Mouse (Mus musculus): ENCODE results near the gene Mllt1. TPM values are rescaled to one million over a fixed set of nuclear protein-coding genes. Genes with fewer than 3 reads are reported as not detected.
"Not testable (repeated sequence)": the region's sequence is repeated elsewhere in the genome, so short reads cannot be mapped to it uniquely, and the experiment has no call there.

Gene Mllt1
- total RNA-seq, 2 experiments from 2014 or later: 32.6 to 35.6 TPM

- no peak for DNase-seq
Measured at GRCm38 (mm10) chr17:56936731-56937130, 1.5 kb upstream of the Mllt1 start.

DNA sequence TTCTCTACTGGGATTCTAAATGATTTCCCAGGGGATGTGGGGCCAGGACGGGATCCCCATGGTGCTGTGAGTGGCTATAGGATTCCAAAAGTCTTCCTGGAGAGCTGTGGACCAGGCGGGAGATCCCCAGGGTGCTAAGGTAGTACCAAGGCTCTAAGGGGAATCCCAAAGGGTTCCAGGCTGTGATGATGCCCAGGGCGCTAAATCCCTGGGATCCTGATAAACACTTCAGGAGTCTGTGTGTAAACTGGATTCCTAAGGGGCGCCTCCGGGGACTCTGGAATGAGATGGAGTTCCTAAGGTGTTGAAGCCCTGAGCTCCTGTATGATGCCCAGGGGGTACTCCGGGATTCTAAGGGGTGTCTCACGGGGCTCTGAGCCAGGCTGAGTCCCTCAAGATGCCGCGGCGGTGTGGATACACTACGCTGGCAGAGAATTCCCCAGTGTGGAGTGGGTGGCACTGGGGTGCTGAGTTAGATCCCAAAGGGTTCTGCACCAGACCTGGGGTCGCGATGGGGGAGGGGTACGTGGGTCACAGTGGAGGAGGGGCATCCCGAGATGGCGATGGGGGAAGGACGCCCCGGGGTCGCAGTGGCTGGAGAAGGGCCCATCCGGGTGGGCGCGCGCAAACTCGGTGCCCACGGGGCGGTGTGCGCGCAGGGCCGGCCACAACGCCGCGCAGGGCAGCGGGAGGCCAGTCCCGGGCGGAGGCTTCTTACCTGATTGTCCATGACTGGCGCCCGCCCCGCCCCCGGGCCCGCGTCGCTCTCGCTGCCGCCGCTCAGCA, 477 bp downstream of the Mllt1 start:
- no peak for DNase-seq

- DNase-seq: no peak
Measured at GRCm38 (mm10) chr17:56933395-56933794, 1.8 kb downstream of the Mllt1 start.

- peak; percentile 36 to 52 for DNase-seq
Measured at GRCm38 (mm10) chr17:56930026-56930425, 5.2 kb downstream of the Mllt1 start.

DNA sequence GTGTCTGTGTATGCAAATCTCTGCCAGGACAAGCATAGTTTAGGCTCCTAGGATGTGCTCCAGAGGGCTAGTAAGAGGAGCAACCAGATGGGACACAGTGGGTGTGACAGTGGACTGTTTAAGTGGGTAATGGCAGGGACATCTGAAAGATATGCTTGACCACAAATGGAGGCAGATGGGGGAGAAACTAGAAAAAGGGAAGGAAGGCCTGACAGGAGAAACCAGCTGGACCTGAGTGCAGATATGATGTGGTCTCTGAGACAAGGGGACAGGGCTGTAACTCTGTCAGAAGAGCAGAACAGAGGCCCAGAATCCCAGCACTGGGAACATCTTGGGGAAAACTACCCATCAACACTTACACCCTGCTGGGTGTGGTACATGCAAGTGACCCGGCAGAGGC, 5.7 kb downstream of the Mllt1 start:
- DNase-seq: no peak

DNA sequence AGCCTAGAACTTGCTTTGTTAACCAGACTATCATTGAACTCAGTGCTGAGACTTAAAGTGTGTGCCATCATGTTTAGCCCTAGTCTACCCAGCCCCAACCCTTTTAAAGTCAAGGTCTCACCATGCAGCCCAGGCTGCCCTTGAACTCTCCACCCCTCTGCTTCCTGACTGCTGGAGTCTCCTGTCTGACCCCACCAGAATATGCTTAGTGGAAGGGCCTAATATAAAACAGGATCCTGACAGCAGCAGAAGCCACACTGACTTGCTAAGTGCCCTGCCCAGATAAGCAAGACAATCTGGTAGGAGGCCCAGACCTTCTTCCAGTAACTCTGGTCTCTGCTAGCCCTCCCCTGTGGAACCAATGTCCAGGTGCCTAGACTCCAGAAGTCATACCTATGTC, 6.1 kb downstream of the Mllt1 start:
- DNase-seq: peak; percentile 22 to 33

DNA sequence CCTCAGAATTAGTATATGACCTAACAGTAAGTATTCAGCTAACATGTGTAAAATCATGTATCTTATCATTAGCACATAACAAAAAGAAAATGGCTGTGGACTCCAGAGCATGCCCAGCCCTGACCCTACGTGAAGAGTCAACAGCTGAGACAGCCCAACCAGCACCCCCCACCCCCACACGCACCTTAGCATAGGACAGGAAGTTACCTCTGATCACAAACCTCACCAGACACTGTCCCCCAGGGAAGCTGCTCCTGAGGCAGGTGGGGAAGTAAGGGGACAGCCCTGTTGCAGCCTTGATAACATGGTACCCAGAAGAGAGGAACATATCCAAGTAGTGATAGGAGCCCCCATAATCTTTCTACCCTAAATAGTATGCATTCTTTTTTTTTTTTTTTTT, 9.2 kb downstream of the Mllt1 start:
- no peak for DNase-seq

DNA sequence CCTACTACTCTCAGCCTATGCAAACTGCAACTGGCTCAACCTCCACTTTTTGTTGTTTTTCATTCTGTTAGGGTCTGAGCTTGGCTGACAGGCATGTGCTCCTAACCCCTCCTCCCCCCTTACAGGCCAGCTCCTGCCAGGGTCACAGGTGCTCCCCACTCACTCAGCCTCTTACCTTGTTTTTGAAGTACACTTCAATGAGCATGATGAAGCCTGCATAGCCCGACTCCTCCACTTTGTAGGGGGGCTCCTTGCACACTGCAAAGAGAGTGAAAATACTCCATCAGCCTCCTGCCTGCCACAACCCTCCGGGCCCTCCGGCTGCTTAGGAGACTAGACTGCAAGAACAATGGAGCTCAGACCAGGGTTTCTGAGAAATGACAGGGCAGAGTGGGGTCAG, 15.5 kb downstream of the Mllt1 start:
- no peak for DNase-seq

DNA sequence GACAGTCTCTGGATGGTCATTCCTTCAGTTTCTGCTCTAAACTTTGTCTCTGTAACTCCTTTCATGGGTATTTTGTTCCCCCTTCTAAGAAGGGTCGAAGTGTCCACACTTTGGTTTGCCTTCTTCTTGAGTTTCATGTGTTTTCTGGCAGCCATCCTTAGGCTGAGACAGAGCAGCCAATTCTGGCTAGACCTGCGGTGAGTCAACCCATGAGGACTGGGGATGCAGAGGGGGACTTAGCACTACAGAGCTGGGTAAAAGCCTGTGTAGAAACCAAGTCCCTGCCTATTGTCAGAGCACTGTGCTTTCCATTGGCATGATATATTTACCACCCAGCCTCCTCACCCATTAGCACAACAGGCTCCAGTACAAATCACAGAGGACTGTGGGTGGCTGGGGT, 18.0 kb downstream of the Mllt1 start:
- no peak for DNase-seq

- DNase-seq: no peak
Measured at GRCm38 (mm10) chr17:56913444-56913843, 21.8 kb downstream of the Mllt1 start.

DNA sequence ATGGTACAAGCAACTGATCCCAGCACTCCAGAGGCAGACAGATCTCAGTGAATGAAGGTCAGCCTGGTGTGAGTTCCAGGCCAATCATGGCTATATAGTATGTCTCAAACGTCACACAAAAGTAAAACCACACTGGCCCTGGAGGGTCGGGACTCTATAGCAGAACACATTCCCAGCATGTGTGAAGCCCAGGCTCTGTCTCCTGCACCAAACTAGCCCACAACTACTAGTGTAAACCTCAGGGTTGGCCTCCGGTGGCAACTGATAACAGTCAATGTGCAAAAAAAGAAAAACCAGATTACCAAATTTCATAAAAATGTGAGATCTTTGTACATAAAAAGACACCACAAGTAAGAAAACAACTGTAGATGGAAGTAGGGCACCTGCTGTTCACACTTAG, 22.2 kb downstream of the Mllt1 start:
- DNase-seq: no peak

GRCm38 (mm10) chr17:56909764-56910163, 25.5 kb downstream of the Mllt1 start:
- DNase-seq: not testable (repeated sequence)

- DNase-seq: no peak
Measured at GRCm38 (mm10) chr17:56907887-56908286, 27.3 kb downstream of the Mllt1 start.

- DNase-seq: no peak
Measured at GRCm38 (mm10) chr17:56907096-56907495, 28.1 kb downstream of the Mllt1 start.

- DNase-seq: peak in 1 of 2 experiments; percentile 41
Measured at GRCm38 (mm10) chr17:56906166-56906565, 29.0 kb downstream of the Mllt1 start.

DNA sequence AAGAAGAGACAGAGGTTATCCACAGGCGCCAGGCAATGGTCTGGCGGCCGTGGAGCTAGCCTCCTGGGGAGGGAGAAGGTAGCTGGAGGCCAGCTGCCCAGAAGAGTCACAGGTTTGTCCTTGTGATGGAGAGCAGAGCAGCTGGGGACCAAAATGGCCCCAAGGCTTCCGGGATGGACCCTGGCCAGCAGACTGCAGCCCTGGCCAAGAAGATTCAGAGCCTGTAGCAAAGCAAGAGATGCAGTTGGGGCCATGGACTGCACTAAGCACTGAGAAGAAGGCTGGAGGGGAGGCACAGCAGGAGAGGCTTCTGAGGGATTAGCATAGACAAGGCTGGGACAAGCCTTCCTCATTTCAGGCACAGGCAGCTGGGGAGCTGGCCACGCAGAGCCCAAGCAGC, 32.5 kb downstream of the Mllt1 start:
- peak; percentile 35 to 45 for DNase-seq

DNA sequence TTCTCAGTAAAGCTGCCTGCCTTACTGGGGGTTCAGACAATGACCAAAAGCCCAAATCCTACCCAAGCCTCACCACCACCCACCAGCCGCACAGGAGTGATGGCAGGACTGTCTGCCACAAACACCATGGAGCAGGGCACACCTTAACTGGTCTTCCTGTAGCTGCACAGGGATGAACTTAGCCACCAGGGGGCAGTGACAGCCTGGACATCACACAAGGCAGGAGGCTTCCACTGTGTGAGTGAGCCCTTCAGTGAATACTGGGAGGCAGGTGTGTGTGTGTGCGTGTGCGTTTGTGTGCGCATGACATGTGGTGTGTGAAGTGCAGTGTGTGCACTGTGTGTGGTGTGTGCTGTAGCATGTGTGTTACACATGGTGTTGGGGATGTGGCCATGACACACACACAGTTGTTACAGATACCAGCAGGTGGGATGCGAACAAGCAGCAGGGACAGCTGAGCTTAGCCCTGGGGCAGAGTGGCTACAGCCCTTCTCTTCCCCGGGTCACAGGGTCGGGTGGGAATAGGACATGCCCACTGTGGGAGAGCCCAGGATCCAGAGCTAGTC, 37.5 kb downstream of the Mllt1 start:
- peak; percentile 79 to 91 for DNase-seq

- no peak for DNase-seq
Measured at GRCm38 (mm10) chr17:56896513-56897129, 38.6 kb downstream of the Mllt1 start.

- no peak for DNase-seq
Measured at GRCm38 (mm10) chr17:56895368-56895918, 39.8 kb downstream of the Mllt1 start.

DNA sequence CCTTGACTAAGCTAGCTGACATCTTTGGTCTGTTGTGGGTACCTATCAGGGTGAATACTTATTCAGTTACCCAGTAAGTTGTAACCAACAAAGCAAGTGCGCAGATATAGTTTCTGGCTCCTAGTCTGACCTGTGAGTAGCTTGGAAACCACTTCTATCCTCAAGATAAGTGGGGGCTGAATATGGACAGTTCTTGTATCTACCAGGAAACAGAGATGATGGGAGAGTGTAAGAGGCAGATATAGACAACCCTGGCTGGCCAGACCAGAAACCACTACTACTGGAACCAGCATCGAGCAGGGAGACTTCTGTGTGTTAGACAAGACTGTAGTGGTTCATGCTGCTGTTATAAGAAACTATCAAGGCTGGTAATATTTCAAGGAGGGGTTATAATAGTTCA, 45.2 kb downstream of the Mllt1 start:
- no peak for DNase-seq

DNA sequence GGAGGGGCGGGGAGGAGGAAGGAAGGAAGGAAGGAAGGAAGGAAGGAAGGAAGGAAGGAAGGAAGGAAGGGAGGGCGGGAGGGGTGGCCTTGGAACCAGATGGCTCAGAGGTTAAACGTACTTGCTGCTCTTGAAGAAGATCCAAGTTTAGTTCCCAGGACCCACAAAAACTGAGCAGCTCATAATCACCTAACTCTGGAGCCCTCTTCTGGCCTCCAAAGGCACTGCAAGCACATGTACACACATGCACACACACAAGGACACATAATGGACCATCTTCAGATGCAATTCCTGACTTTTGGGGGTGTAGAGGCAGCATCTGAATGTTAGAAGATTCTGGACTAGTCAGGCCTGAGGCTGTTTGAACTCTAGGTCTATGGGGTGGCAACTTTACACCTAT, 47.2 kb downstream of the Mllt1 start:
- no peak for DNase-seq

- no peak for DNase-seq
Measured at GRCm38 (mm10) chr17:56884809-56885208, 50.4 kb downstream of the Mllt1 start.

DNA sequence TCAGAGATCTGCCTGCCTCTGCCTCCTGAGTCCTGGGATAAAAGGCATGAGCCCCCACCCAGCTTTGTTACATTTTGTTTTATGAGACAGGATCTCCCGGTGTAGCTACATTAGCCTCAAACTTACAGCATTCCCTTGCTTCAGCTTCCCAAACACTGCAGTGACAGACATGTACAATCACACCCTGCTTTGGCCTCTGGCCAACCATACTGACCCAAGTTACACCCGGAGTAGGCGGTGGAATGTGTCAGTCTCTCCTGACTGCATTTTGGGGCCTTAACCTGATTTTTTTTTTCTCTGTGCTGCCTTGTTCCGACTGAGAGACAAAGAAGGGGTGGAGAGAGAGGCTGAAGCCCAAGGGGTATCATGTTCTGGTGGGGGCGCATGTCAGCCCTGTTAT, 50.9 kb downstream of the Mllt1 start:
- peak in 1 of 2 experiments; percentile 35 for DNase-seq

All from adrenal gland, postnatal 36 days (tissue).